Mouse (Mus musculus): ENCODE results near the gene Tbc1d32.
"Not testable (repeated sequence)": the region's sequence is repeated elsewhere in the genome, so short reads cannot be mapped to it uniquely, and the experiment has no call there.

Tbc1d32 gene

DNA sequence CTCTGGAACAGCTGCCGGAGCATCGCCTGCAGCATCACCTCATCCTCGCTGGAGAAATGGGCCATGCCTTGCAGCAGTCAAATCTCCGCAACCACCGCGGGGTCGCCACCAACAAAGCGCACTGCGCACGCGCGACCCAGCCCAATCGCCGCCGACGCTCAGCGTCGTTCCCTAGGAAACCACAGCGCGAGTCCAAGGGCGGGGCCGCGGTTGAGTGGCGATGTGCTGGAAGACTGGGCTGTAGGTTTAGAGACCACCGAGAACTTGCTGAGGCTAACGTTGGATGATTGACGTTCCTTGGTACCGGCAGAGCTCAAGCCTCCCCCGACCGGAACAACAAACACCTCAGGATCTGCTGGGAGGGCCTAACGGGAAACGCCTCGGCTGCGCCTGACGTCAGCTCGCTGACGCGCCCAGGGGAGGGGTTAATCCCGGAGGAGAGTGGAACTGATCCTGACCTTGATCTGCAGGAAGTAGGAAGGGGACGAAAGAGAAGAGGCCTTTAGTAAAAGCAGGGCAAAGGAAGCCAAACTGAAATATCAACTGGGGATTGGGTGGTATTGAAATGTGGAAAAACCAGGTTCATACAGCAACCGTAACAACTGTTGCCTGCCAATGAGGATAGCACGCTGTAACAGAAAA is at the start of gene Tbc1d32:
Gene Tbc1d32, minus strand, starts transcription at position 122 of the 642 bp plus-strand sequence.
- ATAC-seq (ENCODE audit: low TSS enrichment) = peak; percentile 99

DNA sequence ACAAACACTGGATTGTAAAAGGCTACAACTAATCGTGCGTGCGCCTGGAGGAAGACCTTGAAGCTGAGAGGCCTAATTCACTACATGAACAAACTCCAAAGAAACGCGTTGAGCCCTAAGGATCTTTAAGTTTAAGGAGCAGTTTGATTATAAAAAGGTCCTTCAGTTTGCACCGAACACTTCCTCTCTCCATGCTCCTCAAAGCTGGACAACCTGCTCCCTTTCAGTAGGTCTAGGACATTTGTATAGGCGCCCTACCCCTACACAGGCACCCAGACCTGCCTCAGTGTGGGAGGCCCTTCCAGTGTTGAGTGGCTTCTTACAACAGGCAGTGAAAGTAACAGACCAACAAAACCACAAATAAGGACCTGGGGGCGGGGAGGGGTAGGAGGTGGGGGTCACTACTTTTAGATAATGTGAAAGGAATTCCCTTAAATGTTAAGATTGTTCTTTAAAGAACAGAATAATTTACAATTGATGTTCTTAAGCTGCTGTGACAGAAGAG is 666 bp downstream of the Tbc1d32 start:
- ATAC-seq (ENCODE audit: low TSS enrichment) = no peak

DNA sequence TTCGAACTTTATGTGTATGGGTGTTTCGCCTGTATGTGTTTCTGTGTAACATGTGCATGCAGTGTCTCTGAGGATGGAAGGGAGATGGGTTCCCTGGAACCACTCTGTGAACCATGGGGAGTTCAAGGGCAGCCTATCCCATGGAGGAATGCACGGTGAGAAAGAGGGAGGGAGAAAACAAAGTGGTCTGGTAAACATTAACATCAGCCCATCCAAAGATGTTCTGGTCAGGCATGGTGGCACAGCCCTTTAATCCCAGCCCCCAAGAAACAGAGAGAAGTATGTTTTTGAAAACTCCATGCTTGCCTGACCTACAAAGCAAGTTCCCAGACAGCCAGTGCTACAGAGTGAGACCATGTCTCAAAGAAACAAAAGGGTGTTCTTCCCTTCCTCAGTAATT is 12.7 kb downstream of the Tbc1d32 start:
- ATAC-seq (ENCODE audit: low TSS enrichment) = no peak

DNA sequence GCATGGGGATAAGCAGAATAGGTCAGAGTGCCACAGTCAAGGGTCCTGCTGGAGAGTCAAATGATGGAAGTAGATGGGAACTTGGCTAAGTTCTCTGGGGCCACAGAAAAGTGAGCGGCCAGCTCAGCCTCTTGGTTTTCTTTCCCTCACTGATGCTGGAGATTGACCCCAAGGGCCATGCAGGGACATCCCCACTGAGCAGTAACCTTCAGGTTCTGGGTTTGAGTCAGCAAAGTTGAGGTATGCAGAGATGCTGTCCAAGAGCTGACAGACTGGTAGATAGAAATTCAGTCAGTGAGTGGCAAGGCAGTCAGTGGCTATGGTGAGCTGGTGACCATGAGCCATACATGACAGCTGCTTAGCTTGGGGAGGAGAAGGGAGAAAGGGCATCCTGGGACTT is 18.1 kb downstream of the Tbc1d32 start:
- no peak for ATAC-seq (ENCODE audit: low TSS enrichment)

DNA sequence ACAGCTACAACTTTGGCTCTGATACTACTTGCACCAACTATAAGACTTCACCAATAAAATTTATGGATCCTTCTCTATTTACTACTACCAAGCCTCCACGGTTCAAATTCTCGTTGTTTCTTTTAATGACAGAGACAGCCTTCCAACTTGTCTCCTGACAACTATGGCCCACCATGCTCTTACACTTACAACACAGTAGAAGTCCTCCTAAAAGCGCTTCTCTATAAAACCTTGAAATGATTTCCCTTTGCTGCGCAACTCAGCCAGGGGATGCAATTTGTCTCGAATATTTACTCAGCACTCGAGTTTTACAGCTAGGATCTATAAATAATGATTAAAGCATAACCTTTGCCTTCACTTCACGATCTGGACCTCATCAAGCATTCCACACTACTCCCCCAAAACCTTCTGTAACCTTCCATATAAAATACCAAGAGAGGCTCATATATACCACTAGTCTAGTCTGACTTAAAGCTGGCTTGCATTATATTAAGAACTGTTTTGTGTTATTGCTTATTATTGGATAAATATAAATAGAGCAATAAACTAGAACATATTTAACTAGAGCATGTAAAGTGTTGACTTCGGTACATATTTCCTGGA is 21.6 kb downstream of the Tbc1d32 start:
- ATAC-seq (ENCODE audit: low TSS enrichment) = no peak

DNA sequence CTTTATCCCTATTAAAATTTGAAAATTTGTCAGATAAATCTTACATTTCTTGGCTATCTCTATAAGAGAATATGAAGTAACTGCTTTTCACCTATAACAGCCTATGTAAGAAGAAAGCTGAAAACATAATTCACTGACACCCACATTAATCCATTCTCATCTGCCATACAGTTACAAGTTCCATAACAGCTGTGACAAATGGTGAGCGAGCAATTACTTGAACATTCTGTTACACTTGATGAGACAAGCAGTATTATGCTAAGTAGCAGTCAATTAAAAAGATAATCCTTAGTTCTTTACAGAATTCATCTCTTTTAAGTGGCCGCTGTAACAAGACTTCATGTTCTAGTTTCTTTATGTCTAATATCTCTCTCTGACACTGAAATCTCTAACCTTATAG is 24.1 kb downstream of the Tbc1d32 start:
- ATAC-seq (ENCODE audit: low TSS enrichment) = no peak

DNA sequence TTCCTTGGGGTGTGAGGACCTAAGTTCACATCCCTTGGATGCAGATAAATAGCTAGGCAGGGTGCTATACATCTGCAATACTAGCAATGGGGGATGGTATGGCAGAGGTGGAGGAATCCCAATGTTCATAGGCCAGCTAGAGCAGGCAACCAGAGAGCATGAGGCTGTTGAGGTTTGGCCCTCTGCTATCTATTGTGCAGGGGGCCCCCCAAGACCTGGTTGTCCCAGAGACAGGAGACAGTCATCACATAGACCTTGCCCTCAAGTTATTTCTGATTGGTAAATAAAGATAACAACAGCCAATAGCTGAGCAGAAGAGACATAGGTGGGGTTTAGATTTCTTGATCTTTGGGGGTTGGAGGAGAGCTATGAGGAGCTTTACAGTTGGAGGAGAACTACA is 28.6 kb downstream of the Tbc1d32 start:
- ATAC-seq (ENCODE audit: low TSS enrichment) = no peak

DNA sequence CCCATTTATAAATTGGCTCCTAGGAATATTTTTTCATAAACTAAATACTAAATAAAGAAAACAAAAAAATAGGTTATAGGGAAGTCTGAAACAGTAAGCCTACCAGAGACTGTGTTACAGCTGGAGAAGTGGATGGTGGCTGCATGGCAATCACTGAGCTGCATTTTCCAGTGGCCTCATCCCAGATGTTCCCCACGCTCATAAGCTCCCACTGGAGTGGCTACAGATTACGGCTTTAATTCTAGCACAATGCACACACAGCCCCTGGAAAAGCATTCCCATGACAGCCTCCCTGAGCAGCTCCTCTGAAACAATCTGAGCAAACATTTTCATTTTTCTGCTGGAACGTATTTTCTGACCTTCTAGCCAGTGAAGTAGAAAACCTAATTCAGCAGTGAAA is 29.8 kb downstream of the Tbc1d32 start:
- no peak for ATAC-seq (ENCODE audit: low TSS enrichment)

DNA sequence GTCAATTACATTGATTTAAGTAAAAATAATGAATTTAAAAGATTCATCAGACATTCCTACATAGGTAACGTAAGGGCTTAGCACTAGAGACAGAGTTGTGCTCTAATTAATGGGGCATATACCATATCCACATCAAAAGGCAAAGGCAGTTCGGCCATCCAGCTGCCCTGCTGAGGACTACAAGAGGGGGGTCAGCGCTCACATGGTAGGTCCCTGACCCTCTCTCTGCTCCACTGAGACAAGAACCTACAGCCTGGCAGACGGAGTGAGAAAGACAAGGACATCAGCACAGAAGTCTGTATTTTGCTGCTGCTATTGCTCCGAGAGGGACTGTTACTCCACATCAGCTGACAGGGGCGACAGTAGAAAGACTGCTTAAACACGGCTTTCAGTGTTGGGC is 34.2 kb downstream of the Tbc1d32 start:
- no peak for ATAC-seq (ENCODE audit: low TSS enrichment)

DNA sequence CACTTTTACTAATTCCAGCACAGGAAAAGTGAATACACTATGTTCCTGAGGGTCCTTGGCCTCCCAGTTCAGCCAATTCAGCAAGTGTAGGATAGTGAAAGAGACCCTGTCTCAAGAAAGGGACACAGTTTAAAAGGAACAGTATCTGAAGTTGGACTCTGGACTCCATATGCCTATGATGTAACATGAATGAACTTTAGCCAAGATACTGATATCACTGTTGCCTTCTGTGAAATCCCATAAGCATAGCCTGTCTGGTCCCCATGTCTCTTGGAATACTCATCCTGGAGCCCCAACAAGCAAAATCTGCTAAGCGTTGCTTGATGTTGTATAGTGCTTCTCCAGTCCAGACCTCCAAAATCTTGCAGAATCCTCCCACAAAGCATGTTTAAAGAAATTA is 46.8 kb downstream of the Tbc1d32 start:
- no peak for ATAC-seq (ENCODE audit: low TSS enrichment)

DNA sequence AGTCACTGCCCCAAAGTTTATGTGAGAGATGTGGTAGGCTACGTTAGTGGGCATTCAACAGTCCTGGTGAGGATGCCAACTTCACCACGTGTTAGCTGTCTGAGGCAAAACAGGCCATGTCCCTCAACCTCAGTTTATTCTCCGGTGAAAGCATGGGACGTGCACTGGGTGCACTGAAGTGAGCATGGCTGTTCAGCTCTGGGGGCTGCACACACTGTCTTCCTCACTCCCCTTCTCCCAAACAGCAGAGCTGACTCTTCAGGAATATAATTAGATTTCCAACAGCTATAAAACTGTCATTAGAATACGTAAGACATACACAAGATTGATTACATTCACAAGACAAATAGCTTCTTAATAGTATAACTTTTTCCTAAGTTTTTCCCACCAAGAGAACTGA is 55.3 kb downstream of the Tbc1d32 start:
- no peak for ATAC-seq (ENCODE audit: low TSS enrichment)

DNA sequence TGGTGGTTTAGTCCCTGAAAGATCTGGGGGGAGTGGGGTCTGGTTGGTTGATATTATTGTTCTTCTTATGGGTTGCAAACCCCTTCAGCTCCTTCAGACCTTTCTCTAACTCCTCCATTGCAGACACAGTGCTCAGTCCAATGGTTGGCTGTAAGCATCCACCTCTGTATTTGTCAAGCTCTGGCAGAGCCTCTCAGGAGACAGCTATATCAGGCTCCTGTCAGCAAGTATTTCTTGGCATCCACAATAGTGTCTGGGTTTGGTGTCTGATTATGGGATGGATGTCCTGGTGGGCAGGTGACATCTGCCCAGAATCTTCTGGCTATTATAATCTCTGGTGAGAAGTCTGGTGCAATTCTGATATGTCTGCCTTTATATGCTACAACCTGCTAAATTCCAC is 60.8 kb downstream of the Tbc1d32 start:
- ATAC-seq (ENCODE audit: low TSS enrichment) = not testable (repeated sequence)

DNA sequence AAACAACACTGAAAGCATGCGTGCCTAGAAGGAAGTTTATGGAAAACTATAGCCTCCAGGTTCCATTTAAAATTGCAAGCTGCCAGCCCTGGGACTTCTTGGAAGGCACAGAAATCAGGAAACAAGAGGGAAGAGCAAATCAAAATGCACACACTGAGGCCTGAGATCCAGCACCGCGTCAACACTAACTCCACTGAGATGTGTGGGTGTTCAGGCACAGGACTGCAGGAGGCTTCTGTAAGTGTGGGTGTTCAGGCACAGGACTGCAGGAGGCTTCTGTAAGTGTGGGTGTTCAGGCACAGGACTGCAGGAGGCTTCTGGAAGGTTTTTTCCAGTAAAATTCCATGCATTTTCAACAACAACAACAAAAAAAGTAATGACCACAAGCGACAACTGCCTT is 62.7 kb downstream of the Tbc1d32 start:
- peak; percentile 99 for ATAC-seq (ENCODE audit: low TSS enrichment)

DNA sequence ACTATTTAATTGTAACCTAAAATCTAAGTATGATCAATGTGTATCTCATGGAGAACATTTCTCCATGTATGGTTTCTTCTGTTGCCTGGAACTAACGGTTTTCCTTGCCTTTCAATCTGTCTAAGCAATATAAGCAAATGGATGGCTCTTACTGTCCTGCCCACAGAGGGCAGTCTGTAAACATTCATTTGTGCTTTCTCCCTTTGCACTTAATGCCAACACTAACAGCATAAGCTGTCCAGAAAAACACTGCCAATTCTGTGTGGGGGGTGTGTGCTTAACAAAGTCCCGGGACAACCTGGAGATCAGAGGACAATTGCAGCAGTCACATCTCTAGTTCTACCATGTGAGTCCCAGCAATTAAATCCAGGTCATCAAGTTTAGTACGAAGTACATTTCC is 64.1 kb downstream of the Tbc1d32 start:
- ATAC-seq (ENCODE audit: low TSS enrichment) = no peak

DNA sequence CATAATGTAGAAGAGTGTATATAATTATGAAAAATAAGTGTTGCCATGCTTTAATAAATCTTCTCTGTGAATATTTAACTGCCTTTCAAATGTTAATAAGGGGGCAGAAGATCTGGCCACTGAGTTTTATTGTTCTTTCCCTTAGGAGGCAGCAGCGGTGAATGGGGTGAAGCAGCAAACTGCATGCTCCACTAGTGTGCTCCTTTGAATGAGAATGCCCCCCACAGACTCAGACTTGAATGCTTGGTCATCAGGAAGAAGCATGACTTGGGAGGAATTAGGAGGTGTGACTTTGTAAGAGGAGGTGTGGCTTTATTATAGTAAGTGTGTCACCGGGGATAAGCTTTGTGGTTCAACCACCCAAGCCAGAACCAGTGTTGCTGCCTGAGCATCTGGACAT is 69.7 kb downstream of the Tbc1d32 start:
- no peak for ATAC-seq (ENCODE audit: low TSS enrichment)

DNA sequence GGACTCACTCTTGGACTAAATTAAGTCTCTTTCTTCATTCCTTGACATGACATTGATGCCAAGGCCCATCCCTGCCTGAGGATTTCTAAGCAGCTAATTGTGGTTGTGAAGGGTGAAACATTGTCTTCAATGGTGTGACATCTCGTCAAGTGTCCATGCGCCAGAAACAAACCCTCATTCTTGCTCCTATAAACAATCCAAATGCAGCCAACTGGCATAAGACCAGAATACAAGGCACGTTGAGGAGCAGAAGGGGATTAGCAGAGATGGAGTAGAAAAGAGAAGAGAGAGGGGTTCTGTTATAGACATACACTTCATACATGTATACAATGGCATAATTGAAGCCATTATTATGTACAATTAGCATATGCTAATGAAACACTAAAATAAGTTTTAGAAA is 70.3 kb downstream of the Tbc1d32 start:
- ATAC-seq (ENCODE audit: low TSS enrichment) = no peak

DNA sequence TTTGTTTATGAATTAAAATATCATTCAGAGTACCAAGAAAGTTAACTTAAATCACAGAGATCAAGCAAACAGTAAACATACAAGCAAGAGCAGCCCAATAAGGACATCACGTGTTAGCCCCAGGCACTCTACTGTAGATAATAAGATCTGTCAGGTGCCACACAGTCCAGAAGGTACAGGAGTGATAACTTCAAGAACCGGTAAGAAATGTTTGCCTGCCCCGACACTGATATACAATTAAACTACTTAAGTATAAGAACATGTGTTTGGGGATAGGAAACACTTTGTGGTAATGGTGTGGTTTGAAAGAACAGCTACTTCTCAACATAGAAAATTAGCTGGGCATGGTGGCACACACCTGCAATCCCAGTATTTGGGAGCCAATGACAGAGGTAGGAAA is 71.5 kb downstream of the Tbc1d32 start:
- ATAC-seq (ENCODE audit: low TSS enrichment) = no peak

DNA sequence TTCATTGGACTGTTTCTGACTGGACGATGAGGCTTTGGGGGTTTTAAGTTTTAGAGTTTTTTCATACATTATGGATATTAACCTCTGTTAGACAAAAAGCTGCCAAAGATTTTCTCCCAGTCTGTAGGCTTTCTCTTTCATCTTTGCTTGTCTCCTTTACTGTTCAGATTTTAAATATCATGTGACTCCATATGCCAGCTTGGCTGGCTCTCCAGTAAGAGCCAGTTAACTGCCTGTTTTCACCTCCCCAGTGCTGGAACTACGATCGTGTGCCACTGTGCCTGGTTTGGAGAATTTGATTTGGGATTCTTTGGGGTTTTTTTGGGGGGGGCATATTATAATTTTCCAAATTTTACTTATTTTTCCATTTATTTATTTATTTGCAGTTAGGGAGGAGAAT is 79.6 kb downstream of the Tbc1d32 start:
- no peak for ATAC-seq (ENCODE audit: low TSS enrichment)

DNA sequence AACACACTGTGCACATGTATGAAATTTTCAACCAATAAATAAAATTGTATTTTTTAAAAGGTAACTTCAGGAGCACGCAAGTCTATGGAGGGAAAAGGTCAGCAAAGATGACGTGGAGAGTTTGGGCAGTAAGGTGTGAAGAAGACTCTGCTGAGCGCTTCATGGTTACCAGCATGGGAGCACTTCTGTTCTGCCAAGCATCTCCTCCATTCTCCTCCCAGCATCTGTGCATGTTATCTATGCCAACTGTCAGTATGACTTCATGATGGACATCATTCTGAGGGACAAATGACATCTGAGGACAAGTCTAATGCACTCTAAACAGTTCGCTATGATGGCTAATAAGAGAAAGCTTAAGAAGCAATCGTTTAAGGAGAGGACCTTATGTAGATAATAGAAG is 91.3 kb downstream of the Tbc1d32 start:
- ATAC-seq (ENCODE audit: low TSS enrichment) = no peak

DNA sequence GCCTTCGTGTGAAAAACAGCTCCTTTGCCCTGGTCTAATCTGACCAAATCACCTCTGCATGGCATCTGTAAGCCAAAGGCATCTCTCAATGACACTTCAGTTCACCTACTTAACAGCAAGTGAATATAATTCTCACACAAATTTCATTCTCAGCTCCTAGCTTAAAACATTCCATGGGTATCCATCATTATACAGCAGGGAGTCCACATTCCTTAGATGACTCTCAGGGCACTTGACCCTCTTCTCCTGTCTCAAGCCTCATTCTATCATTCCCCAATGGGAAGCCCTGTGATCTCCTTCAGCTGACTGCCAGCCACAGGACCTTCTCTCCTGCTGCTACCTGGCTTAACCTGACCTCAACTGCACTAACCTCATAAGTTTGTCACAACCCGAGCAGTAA is 98.8 kb downstream of the Tbc1d32 start:
- no peak for ATAC-seq (ENCODE audit: low TSS enrichment)

DNA sequence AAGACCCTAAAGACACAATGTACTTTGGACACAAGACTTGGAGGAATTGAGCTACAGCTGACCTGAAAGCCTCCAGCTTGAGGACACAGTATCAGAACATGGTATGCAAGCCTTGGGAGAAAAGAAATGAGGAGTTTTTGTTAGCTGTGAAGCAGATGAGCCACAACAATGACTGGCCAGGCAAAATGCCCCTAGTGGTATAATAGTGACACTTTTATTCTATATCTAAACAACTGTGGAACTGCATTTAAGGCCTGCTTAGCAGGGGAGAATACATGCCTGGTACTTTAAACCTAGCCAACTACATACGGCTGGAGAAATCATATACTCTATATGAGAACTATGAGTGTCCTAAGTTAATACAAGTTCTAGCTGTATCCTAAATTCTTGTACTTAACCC is 101.5 kb downstream of the Tbc1d32 start:
- ATAC-seq (ENCODE audit: low TSS enrichment) = no peak

DNA sequence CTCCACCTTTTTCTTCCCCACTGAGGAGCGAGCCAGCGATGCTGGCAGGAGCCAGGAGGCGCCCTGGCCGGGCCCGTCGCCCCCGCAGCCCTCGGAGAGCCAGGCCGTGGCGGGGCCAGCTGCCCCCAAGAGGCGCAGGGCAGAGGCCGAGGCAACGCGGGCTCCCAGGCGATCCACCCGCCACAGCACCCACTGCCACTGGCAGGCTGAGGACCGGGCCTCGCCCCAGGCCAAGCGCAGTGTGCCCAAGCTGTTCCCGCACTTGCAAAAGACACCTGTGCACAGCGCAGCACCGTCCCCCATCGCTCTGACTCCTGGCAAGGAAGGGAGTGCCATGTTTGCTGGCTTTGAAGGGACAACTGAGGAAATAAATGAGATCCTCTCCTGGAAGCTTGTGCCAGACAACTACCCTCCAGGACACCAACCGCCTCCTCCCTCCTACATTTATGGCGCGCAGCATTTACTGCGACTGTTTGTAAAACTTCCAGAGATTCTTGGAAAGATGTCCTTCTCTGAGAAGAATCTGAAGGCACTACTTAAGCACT is 112.8 kb downstream of the Tbc1d32 start:
- ATAC-seq (ENCODE audit: low TSS enrichment) = peak; percentile 67

DNA sequence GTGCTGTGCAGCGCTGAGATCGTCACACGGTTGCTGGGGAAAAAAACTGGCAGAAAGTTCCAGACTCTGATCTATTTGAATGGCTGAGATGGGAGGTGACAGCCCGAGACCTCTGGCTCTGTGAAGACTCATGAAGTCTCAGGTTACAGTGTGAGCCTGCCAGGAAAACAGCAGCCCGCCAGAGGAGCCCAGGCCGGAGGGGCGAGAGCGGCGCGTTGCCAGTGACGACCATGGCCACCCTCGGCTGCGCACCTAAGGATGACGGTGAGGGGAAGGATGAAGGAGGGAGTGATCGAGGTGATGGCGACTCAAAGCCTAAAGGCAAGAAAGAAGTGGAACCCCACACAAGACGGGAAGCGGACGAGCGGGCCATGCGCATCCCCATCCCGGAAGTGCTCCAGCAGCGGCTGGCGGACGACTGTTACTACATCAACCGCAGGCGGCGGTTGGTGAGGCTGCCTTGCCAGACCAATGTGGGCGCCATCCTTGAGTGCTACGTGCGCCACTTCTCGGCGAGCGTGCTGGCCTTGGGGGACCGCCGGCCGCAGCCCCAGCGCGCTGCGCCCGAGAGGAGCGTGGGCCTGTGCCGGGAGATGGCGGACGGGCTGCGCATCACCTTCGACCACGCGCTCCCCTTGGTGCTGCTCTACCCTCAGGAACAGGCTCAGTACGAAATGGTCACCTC is 113.4 kb downstream of the Tbc1d32 start:
- ATAC-seq (ENCODE audit: low TSS enrichment) = peak; percentile 87

Data from frontal cortex, adult (tissue).